Mouse (Mus musculus) lung, postnatal 0 days (tissue): ENCODE data around the gene Clmp.

Source experiments
- CTCF ChIP-seq: IDR thresholded peaks from 2 replicates; pipeline ENCODE4 v1.5.1; 2016; ENCODE audit warnings: antibody characterized with exemption, mild to moderate bottlenecking
- EP300 ChIP-seq: IDR thresholded peaks from 2 replicates; pipeline ENCODE4 v1.6.1; 2016; ENCODE audit warnings: antibody characterized with exemption, mild to moderate bottlenecking, control low read depth

GRCm38 (mm10) chr9:40651239-40651859 is 34.4 kb upstream of the Clmp start:
- no peak for TF ChIP-seq EP300
- TF ChIP-seq CTCF, result no peak
